Mouse (Mus musculus) brain, embryonic 18.5 days (tissue): ENCODE data around the gene Dhrs3.

Experiments
- DNase-seq: peaks from one replicate; pipeline ENCODE4 v3.0.0-alpha.2; 2012; ENCODE audit warnings: low read depth, low spot score

The Dhrs3 gene

GRCm38 (mm10) chr4:144972948-144973720 lies 80.5 kb downstream of the Dhrs3 start:
- DNase-seq, result no peak

- no peak for DNase-seq
Observed at GRCm38 (mm10) chr4:144974458-144974857, 81.8 kb downstream of the Dhrs3 start.

- no peak for DNase-seq
Observed at GRCm38 (mm10) chr4:144975505-144975904, 82.9 kb downstream of the Dhrs3 start.

GRCm38 (mm10) chr4:144977057-144977456 lies 84.4 kb downstream of the Dhrs3 start:
- DNase-seq, result no peak
